Mouse (Mus musculus) stomach, embryonic 16.5 days (tissue): ENCODE data around the gene Pip4k2a. TPM values are rescaled to one million over a fixed set of nuclear protein-coding genes. Genes with fewer than 3 reads are reported as not detected.

Source experiments
- ATAC-seq: fragments of 200-750 bp; cut with Nextera tagmentation; 2 replicates; pipeline ENCODE4 v1.8.0; 2017; ENCODE audit warnings: moderate number of reproducible peaks, moderate TSS enrichment; ENCODE audit not compliant: insufficient read depth, low FRiP score
- H3K27ac ChIP-seq: fragments of 300-500 bp; sonication (generic); 2 replicates; pipeline ENCODE4 v1.5.1; 2014; ENCODE audit warnings: low read length
- H3K27me3 ChIP-seq: fragments of 300-500 bp; sonication (generic); 2 replicates; pipeline ENCODE4 v1.6.1; 2014; ENCODE audit warnings: low read length, control low read depth, mixed read lengths; ENCODE audit not compliant: control insufficient read depth, insufficient read depth
- H3K36me3 ChIP-seq: fragments of 300-500 bp; sonication (generic); 2 replicates; pipeline ENCODE4 v1.6.1; 2014; ENCODE audit warnings: low read length; ENCODE audit not compliant: control insufficient read depth, insufficient read depth
- H3K4me1 ChIP-seq: fragments of 300-500 bp; sonication (generic); 2 replicates; pipeline ENCODE4 v1.6.1; 2014; ENCODE audit warnings: low read length, control low read depth, mixed read lengths; ENCODE audit not compliant: control insufficient read depth, insufficient read depth
- H3K4me2 ChIP-seq: fragments of 300-500 bp; sonication (generic); 2 replicates; pipeline ENCODE4 v1.6.1; 2014; ENCODE audit warnings: low read depth, low read length, mixed read lengths
- H3K4me3 ChIP-seq: fragments of 300-500 bp; sonication (generic); replicated peaks from 2 replicates; pipeline ENCODE4 v1.5.1; 2014; ENCODE audit warnings: mild to moderate bottlenecking, low read length
- H3K9ac ChIP-seq: fragments of 300-500 bp; sonication (generic); 2 replicates; pipeline ENCODE4 v1.6.1; 2014; ENCODE audit warnings: low read length
- H3K9me3 ChIP-seq: fragments of 300-500 bp; sonication (generic); replicated peaks from 2 replicates; pipeline ENCODE4 v1.6.1; 2016; ENCODE audit warnings: low read length, control low read depth; ENCODE audit not compliant: control insufficient read depth
- WGBS: fragments of 180-500 bp; shearing (Covaris S2); extraction: QIAGEN DNeasy Blood & Tissue Kit; methylation state at CpG from one replicate; pipeline ENCODE4 v1.1.7; 2014; 5-methylcytosine and 5-hydroxymethylcytosine counted together
- polyA plus RNA-seq: library from polyadenylated mRNA; unstranded; fragments of >200 nt; fragmentation: Nextera tagmentation; extraction: Ambion mirVana; gene quantifications from 2 replicates; pipeline ENCODE4 v1.2.1, GENCODE M21; 2015

The Pip4k2a gene
- polyA plus RNA-seq, 1 experiment from 2014 or later = 11.2 TPM

- no peak overlapping the region for H3K4me3 ChIP-seq
- H3K27ac ChIP-seq = no peak overlapping the region
- H3K9me3 ChIP-seq = no peaks in the 10 kb centered on the region
- no peak for ATAC-seq
- no peaks in the 10 kb centered on the region for H3K36me3 ChIP-seq
- no peaks in the 10 kb centered on the region for H3K27me3 ChIP-seq
- H3K9ac ChIP-seq = no peak overlapping the region
- WGBS = 90% methylated on average over 1 of the region's 1 CpGs
- H3K4me2 ChIP-seq = no peak overlapping the region
- H3K4me1 ChIP-seq = 0 out of 2 replicates have a peak, but pooled peaks cover 13% of the 10 kb centered on the region
Measured at GRCm38 (mm10) chr2:18917380-18917750, 80.6 kb downstream of the Pip4k2a start.

- 71% methylated on average over 14 of the region's 14 CpGs for WGBS
- Histone ChIP-seq H3K4me2 (no peak overlapping the region), H3K9me3 (no peaks in the 10 kb centered on the region), H3K27ac (no peak overlapping the region), H3K4me1 (0 out of 2 replicates have a peak, but pooled peaks cover 13% of the 10 kb centered on the region), H3K36me3 (no peaks in the 10 kb centered on the region), H3K4me3 (no peak overlapping the region), H3K9ac (no peak overlapping the region), H3K27me3 (no peaks in the 10 kb centered on the region)
- no peak for ATAC-seq
Measured at GRCm38 (mm10) chr2:18916615-18917379, 81.1 kb downstream of the Pip4k2a start.

- H3K4me2 ChIP-seq = no peak overlapping the region
- no peak overlapping the region for H3K4me3 ChIP-seq
- H3K27me3 ChIP-seq = no peaks in the 10 kb centered on the region
- no peak overlapping the region for H3K27ac ChIP-seq
- 67% methylated on average over 2 of the region's 2 CpGs for WGBS
- H3K9me3 ChIP-seq = no peaks in the 10 kb centered on the region
- H3K36me3 ChIP-seq = no peaks in the 10 kb centered on the region
- H3K9ac ChIP-seq = no peak overlapping the region
- no peak for ATAC-seq
- H3K4me1 ChIP-seq = 0 out of 2 replicates have a peak, but pooled peaks cover 13% of the 10 kb centered on the region
Measured at GRCm38 (mm10) chr2:18916042-18916407, 81.9 kb downstream of the Pip4k2a start.

- Histone ChIP-seq H3K4me1 (0 out of 2 replicates have a peak, but pooled peaks cover 13% of the 10 kb centered on the region), H3K9me3 (no peaks in the 10 kb centered on the region), H3K4me3 (no peak overlapping the region), H3K9ac (no peak overlapping the region), H3K36me3 (no peaks in the 10 kb centered on the region), H3K4me2 (no peak overlapping the region), H3K27ac (no peak overlapping the region), H3K27me3 (no peaks in the 10 kb centered on the region)
- WGBS = 65% methylated on average over 9 of the region's 9 CpGs
- no peak for ATAC-seq
Measured at GRCm38 (mm10) chr2:18915372-18916041, 82.4 kb downstream of the Pip4k2a start.

GRCm38 (mm10) chr2:18914750-18915149 is 83.2 kb downstream of the Pip4k2a start:
- Histone ChIP-seq H3K4me2 (no peak overlapping the region), H3K4me1 (0 out of 2 replicates have a peak, but pooled peaks cover 9% of the 10 kb centered on the region), H3K27ac (no peak overlapping the region)

GRCm38 (mm10) chr2:18913642-18914041 is 84.3 kb downstream of the Pip4k2a start:
- no peak overlapping the region for H3K4me3 ChIP-seq
- no peak for ATAC-seq
- 83% methylated on average over 3 of the region's 3 CpGs for WGBS

More at GRCm38 (mm10) chr2:18914750-18915149, 83.2 kb downstream of the Pip4k2a start:
- ATAC-seq = no peak
- no peaks in the 10 kb centered on the region for H3K9me3 ChIP-seq
- H3K27me3 ChIP-seq = no peaks in the 10 kb centered on the region
- H3K36me3 ChIP-seq = no peaks in the 10 kb centered on the region
- H3K9ac ChIP-seq = no peak overlapping the region
- 65% methylated on average over 2 of the region's 2 CpGs for WGBS
- H3K4me3 ChIP-seq = no peak overlapping the region

GRCm38 (mm10) chr2:18911251-18911934 is 86.5 kb downstream of the Pip4k2a start:
- H3K4me2 ChIP-seq = no peak overlapping the region

More at GRCm38 (mm10) chr2:18913642-18914041, 84.3 kb downstream of the Pip4k2a start:
- no peak overlapping the region for H3K9ac ChIP-seq
- no peak overlapping the region for H3K27ac ChIP-seq
- H3K4me2 ChIP-seq = no peak overlapping the region
- no peaks in the 10 kb centered on the region for H3K27me3 ChIP-seq
- 0 out of 2 replicates have a peak, but pooled peaks cover 9% of the 10 kb centered on the region for H3K4me1 ChIP-seq
- H3K9me3 ChIP-seq = no peaks in the 10 kb centered on the region
- H3K36me3 ChIP-seq = no peaks in the 10 kb centered on the region

GRCm38 (mm10) chr2:18910209-18910608 is 87.7 kb downstream of the Pip4k2a start:
- Histone ChIP-seq H3K27me3 (no peaks in the 10 kb centered on the region), H3K4me3 (no peak overlapping the region), H3K36me3 (no peaks in the 10 kb centered on the region), H3K4me2 (no peak overlapping the region), H3K9me3 (no peaks in the 10 kb centered on the region), H3K27ac (no peak overlapping the region), H3K9ac (no peak overlapping the region), H3K4me1 (peaks cover 10% of the 10 kb centered on the region)
- 82% methylated on average over 6 of the region's 6 CpGs for WGBS
- no peak for ATAC-seq

More at GRCm38 (mm10) chr2:18911251-18911934, 86.5 kb downstream of the Pip4k2a start:
- Histone ChIP-seq H3K9me3 (no peaks in the 10 kb centered on the region), H3K27me3 (no peaks in the 10 kb centered on the region), H3K36me3 (no peaks in the 10 kb centered on the region), H3K4me1 (peaks cover 12% of the 10 kb centered on the region), H3K27ac (no peak overlapping the region), H3K4me3 (no peak overlapping the region), H3K9ac (no peak overlapping the region)
- WGBS = 89% methylated on average over 6 of the region's 6 CpGs
- ATAC-seq = no peak

- Histone ChIP-seq H3K27me3 (no peaks in the 10 kb centered on the region), H3K4me2 (no peak overlapping the region), H3K9me3 (no peaks in the 10 kb centered on the region), H3K4me1 (peaks cover 10% of the 10 kb centered on the region), H3K4me3 (no peak overlapping the region), H3K27ac (no peak overlapping the region), H3K9ac (no peak overlapping the region), H3K36me3 (no peaks in the 10 kb centered on the region)
- 76% methylated on average over 6 of the region's 6 CpGs for WGBS
- ATAC-seq = no peak
Measured at GRCm38 (mm10) chr2:18909713-18910112, 88.2 kb downstream of the Pip4k2a start.
